Mouse (Mus musculus) gastrocnemius, adult 2 months (tissue): ENCODE measurements at regions not wholly inside any gene's neighbourhood (a gene's known extent, or its start where the extent isn't known, plus 50 kb on each side); places are given as distances from the start of the nearest gene placed in this dataset.

ENCODE experiments used
- DNase-seq: peaks from one replicate; pipeline ENCODE4 v3.0.0; 2022
- H3K27ac ChIP-seq: fragments of 200-600 bp; 2 replicates; pipeline ENCODE4 v1.8.1; 2022; ENCODE audit warnings: mild to moderate bottlenecking
- H3K4me3 ChIP-seq: fragments of 200-600 bp; 2 replicates; pipeline ENCODE4 v1.8.1; 2022; ENCODE audit warnings: mild to moderate bottlenecking, moderate library complexity
- CTCF ChIP-seq: fragments of 200-600 bp; IDR thresholded peaks from 2 replicates; pipeline ENCODE4 v1.8.1; 2022; ENCODE audit warnings: antibody characterized with exemption, mild to moderate bottlenecking, moderate library complexity
- intact Hi-C: fragments of 180-260 bp; cut with DNase I; formaldehyde crosslinking; loops from one replicate; pipeline ENCODE4 v1.15.1; 2025

DNA sequence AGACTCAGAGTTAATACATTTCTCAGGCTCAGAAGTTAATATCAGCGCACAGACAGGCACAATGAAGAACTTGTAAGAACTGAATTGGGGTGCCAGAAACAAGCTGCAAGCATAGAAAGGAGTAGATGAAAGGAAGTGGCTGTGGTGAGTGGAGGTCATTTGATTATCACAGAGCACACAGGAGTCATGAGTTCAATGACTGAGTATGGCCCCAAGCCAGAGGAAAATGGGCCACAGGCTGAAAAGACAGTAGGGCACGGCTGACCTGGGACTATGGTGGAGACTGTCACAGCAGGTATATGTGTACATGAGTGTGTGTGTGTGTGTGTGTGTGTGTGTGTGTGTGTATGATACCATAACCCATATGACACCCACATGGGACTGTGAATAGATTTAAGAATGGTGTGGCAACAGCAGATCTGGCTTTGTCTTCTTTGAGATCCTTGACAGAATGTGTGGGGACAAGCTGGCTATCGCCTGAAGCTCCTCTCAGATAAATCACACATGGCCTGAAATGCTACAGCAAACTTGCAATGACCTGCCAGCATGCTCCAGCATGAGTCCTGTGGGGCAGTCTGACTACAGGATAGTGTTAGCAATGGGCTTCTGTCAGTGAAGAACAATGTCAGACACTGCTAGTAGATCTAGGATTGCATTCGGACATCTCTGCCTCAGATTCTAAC, 101.5 kb upstream of the Atp1b1 start:
- H3K27ac ChIP-seq = no peak overlapping the region
- DNase-seq = no peak
- TF ChIP-seq CTCF = no peak
- H3K4me3 ChIP-seq = no peak overlapping the region
- intact Hi-C loops = no loop called here

- intact Hi-C loops = no loop called here
- Histone ChIP-seq H3K27ac (no peak overlapping the region), H3K4me3 (no peak overlapping the region)
- DNase-seq = no peak
- no peak for TF ChIP-seq CTCF
Observed at GRCm38 (mm10) chr1:164552658-164553057, 94.5 kb upstream of the Atp1b1 start.

GRCm38 (mm10) chr1:164551019-164551418, 92.9 kb upstream of the Atp1b1 start:
- TF ChIP-seq CTCF = no peak
- no peak for DNase-seq
- intact Hi-C loops = no loop called here
- no peak overlapping the region for H3K27ac ChIP-seq
- H3K4me3 ChIP-seq = no peak overlapping the region

GRCm38 (mm10) chr1:164550596-164550995, 92.4 kb upstream of the Atp1b1 start:
- no peak for TF ChIP-seq CTCF
- no peak for DNase-seq
- Histone ChIP-seq H3K27ac (no peak overlapping the region), H3K4me3 (no peak overlapping the region)
- intact Hi-C loops = no loop called here

DNA sequence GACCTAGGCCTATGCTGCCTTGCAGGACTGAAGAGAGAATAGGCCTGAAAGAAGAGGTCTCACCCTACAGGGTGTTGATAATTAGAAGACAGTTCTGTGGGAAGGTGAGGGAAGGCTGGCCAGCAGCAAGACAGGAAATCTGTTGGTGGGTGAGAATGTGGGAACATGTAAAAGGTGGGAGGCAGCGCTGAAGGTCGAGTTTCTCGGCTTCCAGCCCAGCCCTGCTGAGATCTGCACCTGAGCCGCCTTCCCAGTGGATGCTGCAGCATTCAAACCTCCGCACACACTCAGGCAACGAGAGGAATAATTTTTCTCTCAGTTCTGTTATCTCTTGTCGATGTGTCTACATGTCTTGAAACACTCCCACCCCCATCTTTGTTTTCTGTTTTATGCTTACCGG, 89.9 kb upstream of the Atp1b1 start:
- no peak overlapping the region for H3K4me3 ChIP-seq
- TF ChIP-seq CTCF = no peak
- intact Hi-C loops = no loop called here
- no peak overlapping the region for H3K27ac ChIP-seq
- DNase-seq = no peak

DNA sequence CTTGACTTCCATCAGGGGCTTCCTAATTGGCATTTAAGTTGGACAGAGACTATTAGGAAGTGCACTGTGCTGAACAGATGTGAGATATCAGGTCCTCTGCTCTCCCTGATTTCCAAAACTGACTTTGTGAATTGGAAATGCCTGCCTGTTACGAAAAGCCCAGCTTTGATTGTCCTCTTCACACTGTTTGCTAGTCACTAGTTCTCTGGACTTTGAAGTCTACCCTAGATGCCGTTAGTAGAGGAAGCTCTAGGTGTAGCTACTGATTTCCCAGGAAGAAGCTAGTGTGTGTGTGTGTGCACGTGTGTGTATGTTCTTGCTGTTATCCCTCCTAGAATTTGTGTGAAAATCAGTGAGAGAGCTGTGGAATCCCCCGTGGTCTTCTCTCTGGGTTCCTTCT, 87.7 kb upstream of the Atp1b1 start:
- TF ChIP-seq CTCF = no peak

GRCm38 (mm10) chr1:164543045-164543803, 85.1 kb upstream of the Atp1b1 start:
- H3K4me3 ChIP-seq = no peak overlapping the region
- TF ChIP-seq CTCF = no peak
- no peak overlapping the region for H3K27ac ChIP-seq
- no peak for DNase-seq
- intact Hi-C loops = no loop called here

More for the DNA sequence above, 87.7 kb upstream of the Atp1b1 start:
- Histone ChIP-seq H3K27ac (no peak overlapping the region), H3K4me3 (no peak overlapping the region)
- intact Hi-C loops = no loop called here
- no peak for DNase-seq

DNA sequence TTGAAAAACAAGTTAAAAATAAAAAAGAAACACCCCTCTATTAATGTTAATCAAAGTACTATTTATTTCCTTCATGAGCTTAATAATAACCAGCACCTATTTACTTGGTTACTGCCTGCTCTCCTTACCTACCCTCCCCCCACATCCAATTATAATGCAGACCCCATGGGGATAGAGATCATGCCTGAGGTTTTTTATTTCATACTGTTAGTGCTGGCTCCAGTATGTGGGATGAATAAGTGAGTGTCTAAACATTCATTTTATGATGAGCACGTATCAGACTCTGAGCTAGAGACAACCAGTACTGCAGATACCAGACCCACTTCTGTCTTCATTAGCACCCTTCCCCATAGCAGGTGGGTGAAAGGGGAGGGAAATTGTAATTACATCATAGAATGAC, 83.6 kb upstream of the Atp1b1 start:
- DNase-seq = no peak
- Histone ChIP-seq H3K4me3 (no peak overlapping the region), H3K27ac (no peak overlapping the region)
- intact Hi-C loops = no loop called here
- TF ChIP-seq CTCF = no peak

DNA sequence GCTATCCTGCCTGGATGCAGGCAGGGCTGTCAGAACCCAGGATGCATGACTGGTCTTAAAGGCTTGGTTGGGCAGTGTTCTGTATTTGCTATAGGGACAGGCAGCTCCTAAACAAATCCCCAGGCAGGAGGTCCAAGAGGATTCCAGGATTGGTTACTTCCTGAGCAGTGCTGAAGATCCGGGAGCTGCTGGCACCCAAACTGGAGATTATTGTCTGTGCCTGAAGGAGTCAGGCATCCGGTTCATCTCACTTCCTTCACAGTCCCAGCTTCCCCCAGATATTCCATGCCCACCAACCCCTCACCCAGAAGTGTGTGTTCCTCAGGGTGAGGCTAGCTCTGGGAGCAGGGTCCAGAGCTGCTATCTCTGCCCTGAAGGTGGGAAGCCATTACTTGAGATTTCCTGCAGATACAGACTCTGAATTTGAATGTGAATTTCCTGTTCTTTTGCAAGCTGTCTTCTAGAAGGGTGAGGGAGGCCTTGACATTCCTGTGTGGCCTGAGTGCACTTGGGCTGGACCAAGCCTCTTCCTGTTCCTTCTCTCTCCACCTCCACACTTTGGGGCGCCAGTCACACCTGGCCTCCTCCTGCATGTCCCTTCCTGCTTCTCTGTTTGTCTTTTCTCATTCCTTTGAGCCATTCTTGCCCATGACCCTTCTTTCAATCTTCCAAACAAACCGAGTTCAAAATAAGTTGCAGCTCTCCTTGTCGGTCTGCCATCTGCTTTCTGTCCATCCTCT, 80.3 kb upstream of the Atp1b1 start:
- intact Hi-C loops = no loop called here

GRCm38 (mm10) chr1:164537324-164537948, 79.3 kb upstream of the Atp1b1 start:
- H3K27ac ChIP-seq = no peak overlapping the region
- intact Hi-C loops = no loop called here
- no peak for TF ChIP-seq CTCF

More for the DNA sequence above, 80.3 kb upstream of the Atp1b1 start:
- no peak for DNase-seq
- TF ChIP-seq CTCF = no peak
- no peak overlapping the region for H3K4me3 ChIP-seq
- no peak overlapping the region for H3K27ac ChIP-seq

GRCm38 (mm10) chr1:164532196-164532595, 74.0 kb upstream of the Atp1b1 start:
- no peak for DNase-seq
- no peak for TF ChIP-seq CTCF
- Histone ChIP-seq H3K4me3 (no peak overlapping the region), H3K27ac (no peak overlapping the region)
- intact Hi-C loops = no loop called here

More at GRCm38 (mm10) chr1:164537324-164537948, 79.3 kb upstream of the Atp1b1 start:
- no peak for DNase-seq
- H3K4me3 ChIP-seq = no peak overlapping the region

DNA sequence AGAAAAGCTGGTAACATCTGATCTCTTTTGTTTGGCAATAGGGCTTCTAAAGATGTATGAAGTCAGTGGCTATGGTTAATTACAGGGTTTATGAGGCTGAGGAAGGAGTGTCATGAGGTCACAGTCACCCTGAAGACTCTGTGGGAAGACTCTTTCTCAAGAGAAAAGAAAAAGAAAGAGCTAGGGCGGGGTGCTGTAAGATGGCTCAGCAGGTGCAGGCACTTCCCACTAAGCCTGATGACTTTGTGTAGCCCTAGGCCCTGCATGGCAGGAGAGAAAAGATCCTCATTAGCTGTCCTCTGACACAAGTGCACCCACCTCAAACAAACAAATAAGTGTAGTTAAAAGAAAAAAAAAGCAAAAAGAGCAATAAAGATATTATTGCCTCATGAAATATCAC, 73.6 kb upstream of the Atp1b1 start:
- Histone ChIP-seq H3K4me3 (no peak overlapping the region), H3K27ac (no peak overlapping the region)
- no peak for TF ChIP-seq CTCF
- intact Hi-C loops = no loop called here
- no peak for DNase-seq

DNA sequence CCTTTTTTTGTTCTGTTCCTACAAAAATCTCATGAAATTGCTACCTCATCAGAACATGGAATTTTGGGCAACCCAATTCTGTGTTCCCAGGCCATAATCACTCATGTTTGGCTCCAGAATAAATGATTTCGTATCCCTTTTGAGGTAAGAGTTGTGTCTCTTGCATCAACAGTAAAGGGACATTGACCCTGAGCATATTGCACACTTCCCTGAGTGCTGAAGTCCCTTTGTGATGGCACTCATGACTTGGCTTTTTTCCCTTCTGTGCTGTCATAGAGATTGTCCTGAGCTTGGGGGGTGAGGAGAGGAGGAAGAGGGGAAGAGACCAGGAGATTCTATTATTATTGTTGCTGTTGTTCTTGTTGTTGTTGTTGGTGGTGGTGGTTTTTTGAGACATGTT, 68.6 kb upstream of the Atp1b1 start:
- Histone ChIP-seq H3K27ac (no peak overlapping the region), H3K4me3 (no peak overlapping the region)
- no peak for TF ChIP-seq CTCF
- no peak for DNase-seq
- intact Hi-C loops = no loop called here
